Mouse (Mus musculus): ENCODE results near the gene Phykpl.
"Not testable (repeated sequence)": the region's sequence is repeated elsewhere in the genome, so short reads cannot be mapped to it uniquely, and the experiment has no call there.

DNA sequence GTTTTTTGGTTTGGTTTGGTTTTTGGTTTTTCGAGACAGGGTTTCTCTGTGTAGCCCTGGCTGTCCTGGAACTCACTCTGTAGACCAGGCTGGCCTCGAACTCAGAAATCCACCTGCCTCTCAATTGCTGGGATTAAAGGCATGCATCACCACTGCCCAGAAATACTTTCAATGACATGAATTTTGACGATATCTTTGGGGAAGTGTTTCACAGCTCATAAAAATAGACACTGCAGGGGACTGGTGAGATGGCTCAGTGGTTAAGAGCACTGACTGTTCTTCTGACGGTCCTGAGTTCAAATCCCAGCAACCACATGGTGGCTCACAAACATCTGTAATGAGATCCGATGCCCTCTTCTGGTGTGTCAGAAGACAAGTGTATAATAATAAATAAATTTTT is 25.4 kb downstream of the Phykpl start:
- TF ChIP-seq CTCF (IDR thresholded peaks at IDR 0.05; ENCODE audit: low read depth, low read length); POLR2A (IDR thresholded peaks at IDR 0.05; ENCODE audit: insufficient read depth, low read length); EP300 (IDR thresholded peaks at IDR 0.05; ENCODE audit: insufficient read depth, low read depth, low read length): not testable (repeated sequence)
